Mouse (Mus musculus) spleen, postnatal 10 days (tissue): ENCODE measurements at regions not wholly inside any gene's neighbourhood (a gene's known extent, or its start where the extent isn't known, plus 50 kb on each side); places are given as distances from the start of the nearest gene placed in this dataset.
A peak's percentile ranks its signal among the peaks of the same experiment; 100 is the strongest.
"Not testable (repeated sequence)": the region's sequence is repeated elsewhere in the genome, so short reads cannot be mapped to it uniquely, and the experiment has no call there.

ENCODE experiments used
- DNase-seq, 2 experiments: peaks; one replicate each; pipeline ENCODE4 v3.0.0; 2021 to 2022; ENCODE audit warnings: low spot score in 2 of 2

- DNase-seq, result no peak
These were observed 89.0 kb upstream of the Reln start for GRCm38 (mm10) chr5:22433512-22433911.

DNA sequence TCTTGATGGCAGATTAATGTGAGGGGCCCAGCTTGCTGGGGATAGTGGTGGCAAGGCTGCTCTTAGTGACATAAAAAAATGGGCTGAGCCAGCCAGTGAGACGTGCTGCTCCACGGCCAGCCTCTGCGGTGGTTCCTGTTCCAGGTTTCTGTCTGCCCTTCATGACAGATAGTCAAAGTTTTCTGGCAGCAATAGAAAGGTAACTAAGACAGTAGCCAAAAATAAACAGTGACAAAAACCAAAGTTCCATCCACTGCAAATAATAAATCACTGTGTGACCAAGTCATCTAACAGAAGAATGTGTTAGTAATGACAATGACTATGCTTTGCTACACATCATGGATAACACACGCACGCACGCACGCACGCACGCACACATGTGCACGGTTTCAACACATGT is 87.2 kb upstream of the Reln start:
- no peak for DNase-seq

DNA sequence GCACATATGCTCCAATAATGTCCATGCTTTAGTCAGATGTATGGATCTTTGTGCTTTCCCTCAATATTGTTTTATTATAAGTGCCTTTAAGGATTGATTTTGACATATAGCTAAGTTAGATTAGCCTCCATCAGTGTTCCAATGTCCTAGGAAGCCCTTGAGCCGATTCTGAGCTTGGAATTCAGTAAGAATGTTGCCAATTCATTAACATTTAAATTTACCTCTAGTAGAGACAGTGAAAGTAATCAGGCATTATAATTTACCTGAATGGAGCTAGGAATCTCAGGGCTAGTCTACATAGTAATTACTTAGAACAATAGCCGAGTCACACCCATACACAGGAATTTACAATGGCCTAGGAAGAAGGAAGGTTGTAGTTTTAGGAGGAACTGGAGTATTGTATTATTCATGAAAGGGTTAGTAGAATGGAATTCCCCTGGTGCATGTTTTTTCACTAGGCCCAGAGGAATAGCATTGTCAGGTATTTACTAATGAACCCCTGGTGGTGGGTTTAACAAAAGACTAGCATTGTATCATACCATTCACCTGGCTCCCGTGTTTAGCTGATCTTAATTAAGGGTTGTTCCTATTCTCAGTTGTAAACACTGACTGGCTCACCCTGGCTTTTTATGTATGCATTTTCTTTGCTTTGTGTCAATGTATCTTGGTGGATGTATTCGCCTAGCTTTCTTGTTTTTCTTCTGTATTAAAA is 81.4 kb upstream of the Reln start:
- not testable (repeated sequence) for DNase-seq

DNA sequence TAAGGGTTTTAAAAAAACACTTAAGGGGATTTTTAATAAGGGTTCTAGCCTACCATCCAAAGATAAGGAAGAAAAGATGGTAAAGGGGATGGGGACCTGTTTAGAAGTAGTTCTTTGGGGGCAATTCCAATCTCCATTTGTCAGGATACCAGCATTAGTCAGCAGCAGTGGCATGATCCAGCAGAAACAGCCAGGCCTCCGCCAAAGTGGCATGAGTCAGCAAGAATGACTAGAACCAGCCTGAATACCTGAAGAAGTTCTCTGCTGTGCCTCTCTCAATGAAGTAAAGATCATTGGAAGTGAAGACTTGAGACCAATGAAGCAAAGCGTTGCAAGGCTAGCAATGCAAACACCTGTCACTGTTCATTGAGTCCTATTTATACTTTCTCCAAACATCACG is 71.5 kb upstream of the Reln start:
- DNase-seq, result peak in 1 of 2 experiments; percentile 14

GRCm38 (mm10) chr5:22399134-22399533 is 54.6 kb upstream of the Reln start:
- no peak for DNase-seq
